Mouse (Mus musculus) limb, embryonic 10.5 days (tissue): ENCODE results near the gene Tuba8. TPM values are rescaled to one million over a fixed set of nuclear protein-coding genes. Genes with fewer than 3 reads are reported as not detected.

Experiments used
- DNase-seq: peaks from one replicate; pipeline ENCODE4 v3.0.0-alpha.2; 2017; ENCODE audit warnings: low spot score
- H3K27ac ChIP-seq: fragments of 300-500 bp; sonication (generic); 2 replicates; pipeline ENCODE4 v1.5.1; 2016; ENCODE audit warnings: mild to moderate bottlenecking
- H3K27me3 ChIP-seq: fragments of 300-500 bp; sonication (generic); 2 replicates; pipeline ENCODE4 v1.6.1; 2016; ENCODE audit warnings: low read depth, mild to moderate bottlenecking; ENCODE audit not compliant: poor library complexity, severe bottlenecking
- H3K36me3 ChIP-seq: fragments of 300-500 bp; sonication (generic); 2 replicates; pipeline ENCODE4 v1.6.1; 2016; ENCODE audit warnings: mild to moderate bottlenecking, moderate library complexity
- H3K4me1 ChIP-seq: fragments of 300-500 bp; sonication (generic); 2 replicates; pipeline ENCODE4 v1.6.1; 2016
- H3K4me3 ChIP-seq: fragments of 300-500 bp; sonication (generic); 2 replicates; pipeline ENCODE4 v1.5.1; 2016; ENCODE audit warnings: mild to moderate bottlenecking, moderate library complexity
- H3K9me3 ChIP-seq: fragments of 300-500 bp; sonication (generic); replicated peaks from 2 replicates; pipeline ENCODE4 v1.6.1; 2016; ENCODE audit warnings: mild to moderate bottlenecking
- WGBS: fragments of 180-500 bp; shearing (Covaris S2); methylation state at CpG from one replicate; pipeline ENCODE4 v1.1.7; 2016; 5-methylcytosine and 5-hydroxymethylcytosine counted together
- polyA plus RNA-seq: library from polyadenylated mRNA; unstranded; fragments of >200 nt; fragmentation: Nextera tagmentation; extraction: Ambion mirVana; gene quantifications from 2 replicates; pipeline ENCODE4 v1.2.1, GENCODE M21; 2016

The Tuba8 gene
- polyA plus RNA-seq, result 0.33 and 0.40 TPM in 2 replicates

- H3K4me1 ChIP-seq, result peaks cover 19% of the 10 kb centered on the region
- H3K27me3 ChIP-seq, result peaks cover 58% of the 10 kb centered on the region
- no peaks in the 10 kb centered on the region for H3K36me3 ChIP-seq
- H3K9me3 ChIP-seq, result no peaks in the 10 kb centered on the region
- H3K27ac ChIP-seq, result no peak within 1 kb of the TSS
- peak within 1 kb of the TSS; percentile 50 for H3K4me3 ChIP-seq
- DNase-seq, result peak; percentile 65
- WGBS, result 6% methylated on average over 30 of the region's 30 CpGs
Observed at GRCm38 (mm10) chr6:121210149-121210925, at the start of gene Tuba8. Gene Tuba8 (plus strand): TSS chr6:121210696.

DNA sequence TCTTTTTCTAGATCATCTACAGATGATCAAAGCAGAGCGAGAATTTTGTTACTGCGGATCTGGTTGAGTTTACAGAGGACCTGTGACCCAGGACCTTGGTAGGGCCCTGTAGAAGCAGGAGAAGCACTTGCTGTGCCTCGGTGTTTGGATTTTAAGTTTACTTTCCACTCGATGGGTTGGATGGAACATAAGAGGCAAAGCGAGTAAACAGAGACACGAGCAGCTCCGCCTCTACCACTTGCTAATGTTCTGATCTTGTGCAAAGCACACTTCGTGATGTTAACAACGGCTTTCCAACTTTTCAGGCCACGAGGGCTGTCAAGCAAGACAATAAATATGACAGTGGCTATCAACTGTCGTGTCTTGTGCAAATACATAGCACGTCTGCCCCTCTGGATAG lies 47.9 kb upstream of the Tuba8 start:
- Histone ChIP-seq H3K9me3 (no peaks in the 10 kb centered on the region), H3K4me1 (peaks cover 12% of the 10 kb centered on the region), H3K27ac (no peak overlapping the region), H3K4me3 (no peak overlapping the region), H3K27me3 (0 out of 2 replicates have a peak, but pooled peaks cover 3% of the 10 kb centered on the region), H3K36me3 (no peaks in the 10 kb centered on the region)
- whole genome bisulfite sequencing, result 85% methylated on average over 12 of the region's 12 CpGs
- DNase-seq, result no peak

GRCm38 (mm10) chr6:121166098-121166552 lies 44.4 kb upstream of the Tuba8 start:
- H3K27me3 ChIP-seq, result no peaks in the 10 kb centered on the region
- peaks cover 17% of the 10 kb centered on the region for H3K4me1 ChIP-seq
- no peak for DNase-seq
- H3K36me3 ChIP-seq, result no peaks in the 10 kb centered on the region
- no peaks in the 10 kb centered on the region for H3K9me3 ChIP-seq
- WGBS, result 62% methylated on average over 10 of the region's 10 CpGs
- H3K27ac ChIP-seq, result 0 out of 2 replicates have a peak overlapping the region, but pooled peaks have one; percentile 6
- no peak overlapping the region for H3K4me3 ChIP-seq

GRCm38 (mm10) chr6:121167381-121167975 lies 43.0 kb upstream of the Tuba8 start:
- no peaks in the 10 kb centered on the region for H3K27me3 ChIP-seq
- H3K27ac ChIP-seq, result peak overlapping the region; percentile 5; the same call in 1 of the 2 replicates
- WGBS, result 68% methylated on average over 7 of the region's 7 CpGs
- no peak for DNase-seq
- no peak overlapping the region for H3K4me3 ChIP-seq
- no peaks in the 10 kb centered on the region for H3K36me3 ChIP-seq
- peaks cover 17% of the 10 kb centered on the region for H3K4me1 ChIP-seq
- no peaks in the 10 kb centered on the region for H3K9me3 ChIP-seq

- no peak overlapping the region for H3K4me3 ChIP-seq
- H3K4me1 ChIP-seq, result peaks cover 23% of the 10 kb centered on the region
- H3K36me3 ChIP-seq, result no peaks in the 10 kb centered on the region
- no peaks in the 10 kb centered on the region for H3K27me3 ChIP-seq
- 86% methylated on average over 6 of the region's 6 CpGs for WGBS
- no peak for DNase-seq
- no peak overlapping the region for H3K27ac ChIP-seq
- no peaks in the 10 kb centered on the region for H3K9me3 ChIP-seq
Observed at GRCm38 (mm10) chr6:121171102-121171501, 39.4 kb upstream of the Tuba8 start.

DNA sequence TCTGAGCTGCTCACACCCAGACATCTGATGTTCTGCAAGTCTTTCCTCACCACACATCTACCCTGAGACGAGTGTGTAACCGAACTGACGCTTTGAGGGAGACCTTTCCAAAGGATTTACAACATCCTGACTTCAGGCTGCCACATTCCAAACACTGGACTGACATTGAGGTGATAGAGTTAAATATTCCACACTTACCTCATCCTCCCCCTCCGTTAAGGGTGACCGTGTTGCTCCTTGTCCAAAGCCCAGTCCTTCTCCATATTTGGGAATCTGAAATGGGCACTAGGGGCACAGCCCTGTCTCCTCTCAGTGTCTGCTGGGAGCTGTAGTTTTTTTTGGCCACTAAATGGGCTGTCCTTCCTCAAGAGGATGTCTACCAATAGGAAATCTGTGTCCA lies 37.0 kb upstream of the Tuba8 start:
- Histone ChIP-seq H3K4me3 (no peak overlapping the region), H3K27me3 (no peaks in the 10 kb centered on the region), H3K4me1 (peaks cover 30% of the 10 kb centered on the region), H3K36me3 (no peaks in the 10 kb centered on the region), H3K9me3 (no peaks in the 10 kb centered on the region), H3K27ac (no peak overlapping the region)
- 59% methylated on average over 5 of the region's 5 CpGs for WGBS
- DNase-seq, result no peak

DNA sequence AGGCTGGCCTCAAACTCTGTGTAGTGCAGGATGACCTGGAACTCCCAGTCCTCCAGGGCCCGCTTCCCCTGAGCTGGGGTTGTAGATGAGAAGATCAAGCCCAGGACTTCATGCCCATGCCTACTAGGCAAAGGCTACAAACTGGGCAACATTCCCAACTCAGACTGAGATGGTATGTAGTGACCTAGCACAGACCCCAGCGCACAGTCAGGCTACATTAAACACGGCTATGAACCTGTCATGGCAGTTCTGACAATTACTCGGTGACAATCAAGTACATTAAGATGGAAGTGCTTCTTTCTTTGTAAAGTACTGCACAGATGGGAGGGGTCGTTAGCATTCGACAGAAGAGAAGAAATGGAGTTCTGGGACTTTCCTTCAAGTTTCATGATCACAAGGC lies 35.7 kb upstream of the Tuba8 start:
- H3K4me1 ChIP-seq, result peaks cover 30% of the 10 kb centered on the region
- no peaks in the 10 kb centered on the region for H3K9me3 ChIP-seq
- H3K27me3 ChIP-seq, result no peaks in the 10 kb centered on the region
- 91% methylated on average over 6 of the region's 6 CpGs for WGBS
- no peak for DNase-seq
- no peak overlapping the region for H3K27ac ChIP-seq
- no peaks in the 10 kb centered on the region for H3K36me3 ChIP-seq
- no peak overlapping the region for H3K4me3 ChIP-seq

DNA sequence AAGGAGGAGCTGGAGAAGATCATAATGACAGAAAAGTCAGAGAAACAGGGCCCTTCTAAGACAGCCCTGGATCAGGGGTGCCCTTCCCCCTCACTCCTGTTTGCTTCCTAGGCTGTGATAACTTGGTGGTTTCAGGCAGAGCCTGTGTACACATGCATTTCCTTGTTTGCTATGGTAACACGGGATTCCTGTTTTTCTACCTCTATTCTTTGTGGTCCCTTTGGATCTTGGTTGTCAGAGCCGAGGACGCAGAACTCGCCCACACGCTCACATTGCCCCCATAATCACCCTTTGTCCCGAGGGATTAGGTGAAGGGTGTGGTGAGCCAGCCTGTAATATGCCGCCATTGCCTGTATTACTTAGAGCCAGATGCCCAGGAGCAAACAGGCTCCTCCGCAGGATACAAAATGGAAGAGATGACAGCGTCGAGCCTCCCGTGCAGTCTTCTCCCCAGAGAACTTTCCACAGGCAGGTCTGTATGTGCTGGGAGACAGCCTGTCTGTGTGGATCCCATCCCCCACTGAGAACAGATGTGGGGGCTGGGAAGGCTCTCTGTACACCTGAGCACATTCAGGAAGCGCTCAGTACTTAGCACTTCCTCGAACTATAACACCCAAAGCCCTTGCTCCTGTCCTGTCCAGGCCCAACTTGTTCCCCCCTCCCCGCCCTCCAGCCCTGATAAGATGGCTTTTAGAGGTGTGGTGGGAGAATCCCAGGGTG lies 34.3 kb upstream of the Tuba8 start:
- H3K36me3 ChIP-seq, result no peaks in the 10 kb centered on the region
- H3K4me3 ChIP-seq, result no peak overlapping the region
- no peaks in the 10 kb centered on the region for H3K27me3 ChIP-seq
- peaks cover 30% of the 10 kb centered on the region for H3K4me1 ChIP-seq
- H3K27ac ChIP-seq, result peak overlapping the region; percentile 14; the same call in 1 of the 2 replicates
- DNase-seq, result no peak
- no peaks in the 10 kb centered on the region for H3K9me3 ChIP-seq
- 57% methylated on average over 14 of the region's 14 CpGs for WGBS

DNA sequence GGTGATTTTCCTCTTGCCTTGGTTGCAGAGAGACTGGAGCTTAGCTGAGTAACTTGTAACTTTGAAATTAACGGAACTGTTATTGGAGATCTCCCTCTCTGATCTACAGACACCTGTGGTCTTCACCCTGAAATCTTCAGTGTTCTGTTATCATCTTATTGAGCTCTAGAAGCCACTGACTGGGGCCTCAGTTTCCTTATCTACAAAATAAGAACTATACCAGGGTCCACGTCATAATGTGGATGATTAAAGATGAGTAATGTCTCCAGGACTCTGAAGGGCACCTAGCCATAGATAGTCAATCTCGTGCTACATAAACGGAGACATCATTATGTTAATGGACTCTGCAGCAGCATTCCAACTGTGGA lies 33.8 kb upstream of the Tuba8 start:
- no peaks in the 10 kb centered on the region for H3K36me3 ChIP-seq
- DNase-seq, result no peak
- H3K27ac ChIP-seq, result no peak overlapping the region
- no peak overlapping the region for H3K4me3 ChIP-seq
- WGBS, result 77% methylated on average over 4 of the region's 4 CpGs
- no peaks in the 10 kb centered on the region for H3K9me3 ChIP-seq
- peaks cover 30% of the 10 kb centered on the region for H3K4me1 ChIP-seq
- H3K27me3 ChIP-seq, result no peaks in the 10 kb centered on the region

DNA sequence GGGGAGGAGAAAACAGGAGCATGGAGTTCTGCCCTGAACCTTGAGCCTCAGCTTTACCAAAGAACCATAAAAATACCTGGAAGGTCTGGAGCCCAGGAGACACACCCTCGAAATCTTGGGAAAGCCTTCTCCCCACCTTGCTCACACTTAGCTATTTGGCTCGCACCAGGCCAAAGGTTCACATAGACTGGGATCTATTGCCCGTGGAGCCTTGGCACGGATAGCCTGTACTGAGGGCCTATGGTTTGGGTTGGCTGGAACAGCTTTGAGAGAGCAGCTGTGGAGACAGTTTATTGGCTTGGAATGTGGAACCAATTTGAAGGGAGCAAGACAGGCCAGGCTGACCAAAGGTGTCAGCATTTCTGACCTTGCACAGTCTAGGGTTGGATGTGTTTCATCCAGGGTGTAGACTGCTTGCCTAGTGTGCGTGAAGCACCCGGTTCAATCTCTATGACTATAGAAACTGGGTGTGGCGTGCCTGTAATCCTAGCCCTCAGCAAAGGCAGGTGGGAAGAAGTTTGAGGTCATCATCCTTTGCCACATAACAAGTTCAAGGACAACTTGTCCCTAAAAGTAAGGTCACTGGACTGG lies 33.3 kb upstream of the Tuba8 start:
- Histone ChIP-seq H3K36me3 (no peaks in the 10 kb centered on the region), H3K9me3 (no peaks in the 10 kb centered on the region), H3K4me1 (peaks cover 30% of the 10 kb centered on the region), H3K27ac (0 out of 2 replicates have a peak overlapping the region, but pooled peaks have one; percentile 10), H3K27me3 (no peaks in the 10 kb centered on the region), H3K4me3 (no peak overlapping the region)
- 85% methylated on average over 7 of the region's 7 CpGs for WGBS
- DNase-seq, result no peak

DNA sequence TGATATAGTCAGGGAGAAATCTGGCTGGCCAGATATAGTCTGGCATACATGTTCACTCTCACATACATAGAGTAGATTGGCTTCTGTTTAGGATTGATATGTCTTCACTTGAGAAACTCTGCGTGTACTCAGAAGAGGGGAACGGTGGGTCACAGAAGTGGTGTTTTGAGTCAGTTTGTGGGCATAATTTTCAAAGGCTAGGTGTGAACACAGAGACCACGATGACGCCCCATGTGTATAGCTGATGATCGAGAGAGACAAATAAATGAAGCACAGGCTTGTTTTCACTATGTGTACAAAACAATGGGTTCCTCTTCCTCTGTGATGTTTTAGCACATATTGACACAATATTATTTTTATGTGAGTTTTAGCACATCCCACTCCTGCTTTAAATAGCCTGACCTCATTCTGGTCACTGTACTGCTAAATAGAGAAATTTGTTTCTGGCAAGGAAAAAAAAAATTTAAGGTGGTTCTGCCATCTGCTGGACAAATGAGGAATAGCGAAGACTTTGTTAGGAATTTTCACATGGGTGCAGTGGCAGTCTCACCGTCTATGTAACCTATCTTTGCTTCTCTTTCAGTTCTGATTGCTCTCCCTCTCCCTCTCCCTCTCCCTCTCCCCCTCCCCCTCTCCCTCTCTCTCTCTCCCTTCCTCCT lies 31.7 kb upstream of the Tuba8 start:
- Histone ChIP-seq H3K27me3 (no peaks in the 10 kb centered on the region), H3K9me3 (no peaks in the 10 kb centered on the region), H3K27ac (0 out of 2 replicates have a peak overlapping the region, but pooled peaks have one; percentile 51), H3K36me3 (no peaks in the 10 kb centered on the region), H3K4me3 (no peak overlapping the region), H3K4me1 (peaks cover 33% of the 10 kb centered on the region)
- 62% methylated on average over 7 of the region's 7 CpGs for WGBS
- peak; percentile 58 for DNase-seq

GRCm38 (mm10) chr6:121179846-121180245 lies 30.6 kb upstream of the Tuba8 start:
- H3K27ac ChIP-seq, result no peak overlapping the region
- no peak for DNase-seq
- 78% methylated on average over 7 of the region's 7 CpGs for WGBS
- H3K27me3 ChIP-seq, result no peaks in the 10 kb centered on the region
- no peaks in the 10 kb centered on the region for H3K36me3 ChIP-seq
- H3K4me1 ChIP-seq, result peaks cover 43% of the 10 kb centered on the region
- H3K9me3 ChIP-seq, result no peaks in the 10 kb centered on the region
- no peak overlapping the region for H3K4me3 ChIP-seq
